Mouse (Mus musculus) brown adipose tissue, adult 24 weeks (tissue): ENCODE measurements around the gene Dab2. TPM values are rescaled to one million over a fixed set of nuclear protein-coding genes. Genes with fewer than 3 reads are reported as not detected.

Experiments
- H3K27ac ChIP-seq: fragments of 200-500 bp; replicated peaks from 2 replicates; pipeline ENCODE4 v1.5.1; 2012; ENCODE audit warnings: low read depth, mild to moderate bottlenecking, low read length
- H3K4me1 ChIP-seq: fragments of 200-500 bp; 2 replicates; pipeline ENCODE4 v1.6.1; 2012; ENCODE audit warnings: low read length, mixed read lengths; ENCODE audit not compliant: control insufficient read depth, insufficient read depth, insufficient read length
- H3K4me3 ChIP-seq: fragments of 200-500 bp; 2 replicates; pipeline ENCODE4 v1.5.1; 2012; ENCODE audit warnings: low read depth, mild to moderate bottlenecking, low read length, moderate library complexity; ENCODE audit not compliant: insufficient read depth
- polyA plus RNA-seq: library from polyadenylated mRNA; stranded (reverse); fragments of >200 nt; gene quantifications from 2 replicates; pipeline ENCODE4 v1.2.4, GENCODE M21; 2012; ENCODE audit not compliant: missing spikeins, insufficient read depth, insufficient read length

Dab2 gene
- polyA plus RNA-seq, 1 experiment, result 20.8 TPM

GRCm38 (mm10) chr15:6310417-6310816, 10.8 kb downstream of the Dab2 start:
- no peak overlapping the region for H3K27ac ChIP-seq
- no peaks in the 10 kb centered on the region for H3K4me1 ChIP-seq
- H3K4me3 ChIP-seq, result no peak overlapping the region

- no peak overlapping the region for H3K4me3 ChIP-seq
- no peak overlapping the region for H3K27ac ChIP-seq
- no peaks in the 10 kb centered on the region for H3K4me1 ChIP-seq
Observed at GRCm38 (mm10) chr15:6312396-6312795, 12.8 kb downstream of the Dab2 start.

- Histone ChIP-seq H3K4me3 (no peak overlapping the region), H3K27ac (no peak overlapping the region), H3K4me1 (no peaks in the 10 kb centered on the region)
Observed at GRCm38 (mm10) chr15:6319352-6319751, 19.8 kb downstream of the Dab2 start.

- no peak overlapping the region for H3K4me3 ChIP-seq
- no peaks in the 10 kb centered on the region for H3K4me1 ChIP-seq
- H3K27ac ChIP-seq, result no peak overlapping the region
Observed at GRCm38 (mm10) chr15:6320501-6320900, 20.9 kb downstream of the Dab2 start.

GRCm38 (mm10) chr15:6321263-6321662, 21.7 kb downstream of the Dab2 start:
- no peak overlapping the region for H3K27ac ChIP-seq
- H3K4me3 ChIP-seq, result no peak overlapping the region
- no peaks in the 10 kb centered on the region for H3K4me1 ChIP-seq

- Histone ChIP-seq H3K27ac (no peak overlapping the region), H3K4me1 (no peaks in the 10 kb centered on the region), H3K4me3 (no peak overlapping the region)
Observed at GRCm38 (mm10) chr15:6322311-6322710, 22.7 kb downstream of the Dab2 start.

GRCm38 (mm10) chr15:6323577-6323976, 24.0 kb downstream of the Dab2 start:
- H3K4me3 ChIP-seq, result no peak overlapping the region
- no peaks in the 10 kb centered on the region for H3K4me1 ChIP-seq
- H3K27ac ChIP-seq, result no peak overlapping the region

GRCm38 (mm10) chr15:6325443-6325842, 25.9 kb downstream of the Dab2 start:
- Histone ChIP-seq H3K4me3 (no peak overlapping the region), H3K27ac (no peak overlapping the region), H3K4me1 (no peaks in the 10 kb centered on the region)

GRCm38 (mm10) chr15:6326011-6326410, 26.4 kb downstream of the Dab2 start:
- Histone ChIP-seq H3K27ac (no peak overlapping the region), H3K4me3 (no peak overlapping the region), H3K4me1 (no peaks in the 10 kb centered on the region)

- Histone ChIP-seq H3K4me1 (no peaks in the 10 kb centered on the region), H3K27ac (no peak overlapping the region), H3K4me3 (no peak overlapping the region)
Observed at GRCm38 (mm10) chr15:6331380-6331779, 31.8 kb downstream of the Dab2 start.

- no peak overlapping the region; the same call in 1 of the 2 replicates for H3K27ac ChIP-seq
- no peaks in the 10 kb centered on the region for H3K4me1 ChIP-seq
- H3K4me3 ChIP-seq, result no peak overlapping the region
Observed at GRCm38 (mm10) chr15:6334664-6335206, 35.1 kb downstream of the Dab2 start.

- no peaks in the 10 kb centered on the region for H3K4me1 ChIP-seq
- H3K27ac ChIP-seq, result no peak overlapping the region; the same call in 1 of the 2 replicates
- H3K4me3 ChIP-seq, result no peak overlapping the region
Observed at GRCm38 (mm10) chr15:6339767-6340166, 40.2 kb downstream of the Dab2 start.

GRCm38 (mm10) chr15:6340347-6340746, 40.8 kb downstream of the Dab2 start:
- Histone ChIP-seq H3K4me3 (no peak overlapping the region), H3K4me1 (no peaks in the 10 kb centered on the region), H3K27ac (peak overlapping the region; percentile 12; the same call in 1 of the 2 replicates)

GRCm38 (mm10) chr15:6341427-6341826, 41.8 kb downstream of the Dab2 start:
- Histone ChIP-seq H3K27ac (peak overlapping the region; percentile 84), H3K4me3 (no peak overlapping the region), H3K4me1 (no peaks in the 10 kb centered on the region)

- no peak overlapping the region for H3K27ac ChIP-seq
- H3K4me3 ChIP-seq, result no peak overlapping the region
- H3K4me1 ChIP-seq, result no peaks in the 10 kb centered on the region
Observed at GRCm38 (mm10) chr15:6353901-6354300, 54.3 kb downstream of the Dab2 start.

GRCm38 (mm10) chr15:6359859-6360258, 60.3 kb downstream of the Dab2 start:
- Histone ChIP-seq H3K4me1 (no peaks in the 10 kb centered on the region), H3K27ac (no peak overlapping the region), H3K4me3 (no peak overlapping the region)
